Mouse (Mus musculus): ENCODE results near the gene Card9.

GRCm38 (mm10) chr2:26368572-26368971, 7.9 kb upstream of the Card9 start:
- TF ChIP-seq CTCF (IDR thresholded peaks at IDR 0.05): no peak
- TF ChIP-seq EP300 (IDR thresholded peaks at IDR 0.05): no peak

Data from lung, postnatal 0 days (tissue).